Mouse (Mus musculus): ENCODE results near the gene Six1. TPM values are rescaled to one million over a fixed set of nuclear protein-coding genes. Genes with fewer than 3 reads are reported as not detected.
"Not testable (repeated sequence)": the region's sequence is repeated elsewhere in the genome, so short reads cannot be mapped to it uniquely, and the experiment has no call there.

Six1 gene
- polyA plus RNA-seq (2012; rRNA removed), result 0.35 and 0.53 TPM in 2 replicates

- TF ChIP-seq POLR2A (IDR thresholded peaks at IDR 0.05; ENCODE audit: low read depth, low read length), result no peak
- TF ChIP-seq CTCF (conservative IDR thresholded peaks at IDR 0.05; ENCODE audit: insufficient read depth, insufficient read length, low read depth, low read length), result peak; percentile 54
- H3K36me3 ChIP-seq (ENCODE audit: control insufficient read depth, insufficient read depth, low read length), result no peaks in the 10 kb centered on the region
- peaks cover 7% of the 10 kb centered on the region for H3K27me3 ChIP-seq (replicated peaks; ENCODE audit: control insufficient read depth, insufficient read depth, low read length)
- H3K4me3 ChIP-seq (ENCODE audit: insufficient read depth, low read depth, low read length), result peak within 1 kb of the TSS; percentile 43
- 1% methylated on average over 42 of the region's 42 CpGs for WGBS
- H3K4me1 ChIP-seq (ENCODE audit: control insufficient read depth, insufficient read depth, low read length), result no peaks in the 10 kb centered on the region
- peak; percentile 84 for DNase-seq
- H3K27ac ChIP-seq (ENCODE audit: insufficient read depth, low read depth, low read length), result no peak within 1 kb of the TSS
Measured at GRCm38 (mm10) chr12:73053668-73054241, at the start of gene Six1. TSS of gene Six1 (minus strand) at chr12:73053887.

- Histone ChIP-seq H3K36me3 (ENCODE audit: control insufficient read depth, insufficient read depth, low read length) (no peaks in the 10 kb centered on the region; the same call in 1 of the 2 replicates), H3K27me3 (replicated peaks; ENCODE audit: control insufficient read depth, insufficient read depth, low read length) (no peaks in the 10 kb centered on the region), H3K27ac (ENCODE audit: insufficient read depth, low read depth, low read length) (0 out of 2 replicates have a peak overlapping the region, but pooled peaks have one; percentile 31), H3K4me1 (ENCODE audit: control insufficient read depth, insufficient read depth, low read length) (no peaks in the 10 kb centered on the region; the same call in 1 of the 2 replicates), H3K4me3 (ENCODE audit: insufficient read depth, low read depth, low read length) (no peak overlapping the region)
- 64% methylated on average over 4 of the region's 4 CpGs for WGBS
- peak; percentile 33 for DNase-seq
- no peak for TF ChIP-seq POLR2A (IDR thresholded peaks at IDR 0.05; ENCODE audit: low read depth, low read length)
- no peak for TF ChIP-seq CTCF (conservative IDR thresholded peaks at IDR 0.05; ENCODE audit: insufficient read depth, insufficient read length, low read depth, low read length)
Measured at GRCm38 (mm10) chr12:73098593-73098992, 44.9 kb upstream of the Six1 start.

DNA sequence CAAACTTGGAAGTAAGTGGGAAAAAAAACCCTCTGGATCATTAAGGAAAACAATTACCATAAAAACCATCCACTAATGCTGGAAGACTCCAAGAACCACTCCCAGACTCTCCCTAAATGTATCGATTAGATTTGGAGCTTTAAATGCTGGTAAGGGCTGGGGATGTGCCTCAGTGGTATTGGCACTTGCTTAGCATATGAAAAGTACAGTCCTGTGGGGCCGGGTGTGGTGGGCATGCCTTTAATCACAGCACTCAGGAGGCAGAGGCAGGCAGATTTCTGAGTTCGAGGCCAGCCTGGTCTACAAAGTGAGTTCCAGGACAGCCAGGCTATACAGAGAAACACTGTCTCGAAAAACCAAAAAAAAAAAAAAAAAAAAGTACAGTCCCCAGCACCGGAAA, 42.5 kb upstream of the Six1 start:
- 89% methylated on average over 5 of the region's 5 CpGs for WGBS
- not testable (repeated sequence) for H3K36me3 ChIP-seq (ENCODE audit: control insufficient read depth, insufficient read depth, low read length); H3K4me1 ChIP-seq (ENCODE audit: control insufficient read depth, insufficient read depth, low read length); H3K27me3 ChIP-seq (replicated peaks; ENCODE audit: control insufficient read depth, insufficient read depth, low read length); H3K27ac ChIP-seq (ENCODE audit: insufficient read depth, low read depth, low read length); DNase-seq; H3K4me3 ChIP-seq (ENCODE audit: insufficient read depth, low read depth, low read length)

GRCm38 (mm10) chr12:73094605-73095004, 40.9 kb upstream of the Six1 start:
- H3K27me3 ChIP-seq (replicated peaks; ENCODE audit: control insufficient read depth, insufficient read depth, low read length), result no peaks in the 10 kb centered on the region
- whole genome bisulfite sequencing, result 24% methylated on average over 2 of the region's 2 CpGs
- no peak for TF ChIP-seq CTCF (conservative IDR thresholded peaks at IDR 0.05; ENCODE audit: insufficient read depth, insufficient read length, low read depth, low read length)
- TF ChIP-seq POLR2A (IDR thresholded peaks at IDR 0.05; ENCODE audit: low read depth, low read length), result no peak

GRCm38 (mm10) chr12:73094189-73094588, 40.5 kb upstream of the Six1 start:
- H3K27ac ChIP-seq (ENCODE audit: insufficient read depth, low read depth, low read length), result no peak overlapping the region
- WGBS, result 85% methylated on average over 2 of the region's 2 CpGs
- H3K4me1 ChIP-seq (ENCODE audit: control insufficient read depth, insufficient read depth, low read length), result no peaks in the 10 kb centered on the region; the same call in 1 of the 2 replicates
- no peak for DNase-seq
- no peaks in the 10 kb centered on the region for H3K27me3 ChIP-seq (replicated peaks; ENCODE audit: control insufficient read depth, insufficient read depth, low read length)
- H3K4me3 ChIP-seq (ENCODE audit: insufficient read depth, low read depth, low read length), result no peak overlapping the region
- TF ChIP-seq POLR2A (IDR thresholded peaks at IDR 0.05; ENCODE audit: low read depth, low read length) (no peak), CTCF (conservative IDR thresholded peaks at IDR 0.05; ENCODE audit: insufficient read depth, insufficient read length, low read depth, low read length) (no peak)
- H3K36me3 ChIP-seq (ENCODE audit: control insufficient read depth, insufficient read depth, low read length), result no peaks in the 10 kb centered on the region

More at GRCm38 (mm10) chr12:73094605-73095004, 40.9 kb upstream of the Six1 start:
- H3K36me3 ChIP-seq (ENCODE audit: control insufficient read depth, insufficient read depth, low read length), result no peaks in the 10 kb centered on the region
- DNase-seq, result no peak
- H3K27ac ChIP-seq (ENCODE audit: insufficient read depth, low read depth, low read length), result no peak overlapping the region
- H3K4me3 ChIP-seq (ENCODE audit: insufficient read depth, low read depth, low read length), result no peak overlapping the region
- H3K4me1 ChIP-seq (ENCODE audit: control insufficient read depth, insufficient read depth, low read length), result no peaks in the 10 kb centered on the region; the same call in 1 of the 2 replicates

DNA sequence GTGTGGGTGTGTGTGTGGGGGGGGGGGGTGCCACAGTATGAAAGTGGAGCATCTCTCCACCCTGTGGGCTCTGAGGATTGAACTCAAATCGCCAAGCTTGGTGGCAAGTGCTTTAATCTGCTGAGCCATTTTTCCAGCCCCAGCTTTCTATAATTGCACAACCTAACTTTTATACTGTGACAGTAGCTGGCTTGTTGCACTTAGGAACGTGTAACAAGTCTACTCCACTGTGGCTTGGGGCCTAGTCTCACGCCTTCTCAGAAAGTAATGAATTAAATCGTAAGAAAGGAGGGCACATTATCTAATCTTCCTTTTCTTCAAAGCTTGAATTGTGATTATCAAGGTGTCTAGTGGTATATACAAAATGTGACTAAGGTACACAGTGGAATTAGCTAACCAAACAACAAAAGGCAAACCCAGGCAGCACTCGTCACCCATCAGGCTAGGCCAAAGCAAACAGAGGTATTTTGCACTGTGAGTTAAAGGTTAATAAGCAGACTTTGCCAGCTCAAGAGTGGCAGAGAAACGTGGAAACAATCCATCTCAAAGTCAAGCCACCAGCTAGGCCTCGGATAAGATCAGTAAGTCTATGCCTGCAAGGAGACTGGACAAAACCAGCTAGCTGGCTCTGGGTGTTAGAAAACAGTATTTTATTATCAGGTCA, 37.1 kb upstream of the Six1 start:
- Histone ChIP-seq H3K27ac (ENCODE audit: insufficient read depth, low read depth, low read length) (0 out of 2 replicates have a peak overlapping the region, but pooled peaks have one; percentile 33), H3K4me1 (ENCODE audit: control insufficient read depth, insufficient read depth, low read length) (no peaks in the 10 kb centered on the region), H3K27me3 (replicated peaks; ENCODE audit: control insufficient read depth, insufficient read depth, low read length) (no peaks in the 10 kb centered on the region), H3K36me3 (ENCODE audit: control insufficient read depth, insufficient read depth, low read length) (no peaks in the 10 kb centered on the region), H3K4me3 (ENCODE audit: insufficient read depth, low read depth, low read length) (no peak overlapping the region)
- peak; percentile 71 for DNase-seq
- TF ChIP-seq CTCF (conservative IDR thresholded peaks at IDR 0.05; ENCODE audit: insufficient read depth, insufficient read length, low read depth, low read length) (no peak), POLR2A (IDR thresholded peaks at IDR 0.05; ENCODE audit: low read depth, low read length) (no peak)
- 57% methylated on average over 7 of the region's 7 CpGs for WGBS

DNA sequence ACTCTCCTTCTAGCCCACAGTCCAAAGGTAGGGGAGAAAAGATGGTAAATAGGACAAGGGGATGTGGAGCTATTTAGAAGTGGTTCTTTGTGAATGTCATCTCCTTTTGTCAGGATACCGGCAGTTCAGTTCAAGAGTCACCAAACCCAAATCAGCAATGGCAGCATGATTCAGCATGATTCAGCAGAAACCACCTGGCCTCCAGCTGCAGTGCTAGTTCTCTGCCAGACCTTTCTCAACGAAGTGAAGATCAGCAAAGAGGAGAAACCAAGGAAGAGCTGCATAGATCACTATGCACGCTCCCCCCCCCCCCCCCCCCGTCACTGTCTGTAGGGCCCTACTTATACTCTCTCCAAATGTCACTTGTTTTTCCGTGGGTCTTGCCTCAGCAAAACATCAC, 35.2 kb upstream of the Six1 start:
- Histone ChIP-seq H3K36me3 (ENCODE audit: control insufficient read depth, insufficient read depth, low read length) (no peaks in the 10 kb centered on the region), H3K4me3 (ENCODE audit: insufficient read depth, low read depth, low read length) (no peak overlapping the region), H3K27ac (ENCODE audit: insufficient read depth, low read depth, low read length) (no peak overlapping the region), H3K27me3 (replicated peaks; ENCODE audit: control insufficient read depth, insufficient read depth, low read length) (no peaks in the 10 kb centered on the region), H3K4me1 (ENCODE audit: control insufficient read depth, insufficient read depth, low read length) (no peaks in the 10 kb centered on the region)
- 65% methylated on average over 5 of the region's 5 CpGs for WGBS
- TF ChIP-seq POLR2A (IDR thresholded peaks at IDR 0.05; ENCODE audit: low read depth, low read length) (no peak), CTCF (conservative IDR thresholded peaks at IDR 0.05; ENCODE audit: insufficient read depth, insufficient read length, low read depth, low read length) (no peak)
- no peak for DNase-seq

Measured in kidney, adult 2 months (tissue).